Mouse (Mus musculus) stomach, embryonic 16.5 days (tissue): ENCODE data around the gene Tjp2. TPM values are rescaled to one million over a fixed set of nuclear protein-coding genes. Genes with fewer than 3 reads are reported as not detected.
A peak's percentile ranks its signal among the peaks of the same experiment; 100 is the strongest.

Source experiments
- ATAC-seq: fragments of 200-750 bp; cut with Nextera tagmentation; 2 replicates; pipeline ENCODE4 v1.8.0; 2017; ENCODE audit warnings: moderate number of reproducible peaks, moderate TSS enrichment; ENCODE audit not compliant: insufficient read depth, low FRiP score
- H3K27ac ChIP-seq: fragments of 300-500 bp; sonication (generic); 2 replicates; pipeline ENCODE4 v1.5.1; 2014; ENCODE audit warnings: low read length
- H3K27me3 ChIP-seq: fragments of 300-500 bp; sonication (generic); 2 replicates; pipeline ENCODE4 v1.6.1; 2014; ENCODE audit warnings: low read length, control low read depth, mixed read lengths; ENCODE audit not compliant: control insufficient read depth, insufficient read depth
- H3K36me3 ChIP-seq: fragments of 300-500 bp; sonication (generic); 2 replicates; pipeline ENCODE4 v1.6.1; 2014; ENCODE audit warnings: low read length; ENCODE audit not compliant: control insufficient read depth, insufficient read depth
- H3K4me1 ChIP-seq: fragments of 300-500 bp; sonication (generic); 2 replicates; pipeline ENCODE4 v1.6.1; 2014; ENCODE audit warnings: low read length, control low read depth, mixed read lengths; ENCODE audit not compliant: control insufficient read depth, insufficient read depth
- H3K4me2 ChIP-seq: fragments of 300-500 bp; sonication (generic); 2 replicates; pipeline ENCODE4 v1.6.1; 2014; ENCODE audit warnings: low read depth, low read length, mixed read lengths
- H3K4me3 ChIP-seq: fragments of 300-500 bp; sonication (generic); replicated peaks from 2 replicates; pipeline ENCODE4 v1.5.1; 2014; ENCODE audit warnings: mild to moderate bottlenecking, low read length
- H3K9ac ChIP-seq: fragments of 300-500 bp; sonication (generic); 2 replicates; pipeline ENCODE4 v1.6.1; 2014; ENCODE audit warnings: low read length
- H3K9me3 ChIP-seq: fragments of 300-500 bp; sonication (generic); replicated peaks from 2 replicates; pipeline ENCODE4 v1.6.1; 2016; ENCODE audit warnings: low read length, control low read depth; ENCODE audit not compliant: control insufficient read depth
- WGBS: fragments of 180-500 bp; shearing (Covaris S2); extraction: QIAGEN DNeasy Blood & Tissue Kit; methylation state at CpG from one replicate; pipeline ENCODE4 v1.1.7; 2014; 5-methylcytosine and 5-hydroxymethylcytosine counted together
- polyA plus RNA-seq: library from polyadenylated mRNA; unstranded; fragments of >200 nt; fragmentation: Nextera tagmentation; extraction: Ambion mirVana; gene quantifications from 2 replicates; pipeline ENCODE4 v1.2.1, GENCODE M21; 2015

The Tjp2 gene
- polyA plus RNA-seq, 1 experiment from 2014 or later, result 30.4 TPM

GRCm38 (mm10) chr19:24137392-24137791 is 87.4 kb downstream of the Tjp2 start:
- Histone ChIP-seq H3K4me2 (no peak overlapping the region), H3K27me3 (no peaks in the 10 kb centered on the region), H3K36me3 (0 out of 2 replicates have a peak, but pooled peaks cover 4% of the 10 kb centered on the region), H3K9me3 (no peaks in the 10 kb centered on the region), H3K4me3 (no peak overlapping the region), H3K9ac (no peak overlapping the region), H3K4me1 (no peaks in the 10 kb centered on the region), H3K27ac (no peak overlapping the region)
- no peak for ATAC-seq
- WGBS, result 86% methylated on average over 4 of the region's 4 CpGs

- no peak for ATAC-seq
- no peak overlapping the region for H3K27ac ChIP-seq
These were observed 89.8 kb downstream of the Tjp2 start for GRCm38 (mm10) chr19:24134991-24135390.

DNA sequence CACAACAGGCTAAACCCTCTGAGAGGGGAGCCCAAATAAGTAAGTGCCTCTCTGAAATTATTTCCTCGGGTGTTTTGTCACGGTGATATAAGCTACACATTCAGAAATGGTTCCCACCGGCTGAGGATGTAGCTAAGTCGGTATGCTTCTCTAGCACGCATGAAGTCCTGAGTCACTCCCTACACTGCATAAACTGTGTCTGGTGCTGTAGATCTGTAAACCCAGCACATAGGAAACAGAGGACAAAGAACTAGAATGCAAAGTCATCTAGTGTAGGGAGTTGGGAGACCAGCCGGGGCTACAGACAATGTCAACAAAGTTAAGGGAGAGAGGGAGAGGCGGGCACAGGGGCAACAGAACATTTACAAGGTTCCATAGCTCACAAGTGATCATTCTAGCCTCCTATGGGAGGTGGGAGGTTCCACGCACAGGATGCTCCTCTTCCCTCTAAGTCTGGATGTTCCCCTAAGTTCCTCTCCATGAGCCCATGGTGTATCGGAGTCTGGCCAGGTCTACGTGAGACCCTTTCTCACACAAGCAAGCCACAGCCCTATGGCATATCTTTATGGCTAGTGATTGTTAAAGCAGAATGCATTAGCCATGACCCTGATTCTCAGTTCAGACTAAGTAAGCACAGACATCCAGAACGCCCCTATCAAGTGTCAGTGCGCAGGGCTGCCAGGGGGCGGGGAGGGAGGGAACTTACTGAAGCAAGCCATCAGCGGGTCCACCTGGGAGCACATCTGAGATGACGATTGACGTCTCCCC is 90.5 kb downstream of the Tjp2 start:
- no peak for ATAC-seq
- Histone ChIP-seq H3K4me2 (peak overlapping the region; percentile 52), H3K4me3 (peak overlapping the region; percentile 28), H3K27ac (no peak overlapping the region), H3K36me3 (peaks cover 26% of the 10 kb centered on the region), H3K9me3 (0 out of 2 replicates have a peak, but pooled peaks cover 3% of the 10 kb centered on the region), H3K4me1 (no peaks in the 10 kb centered on the region), H3K27me3 (no peaks in the 10 kb centered on the region), H3K9ac (no peak overlapping the region)
- WGBS, result 60% methylated on average over 16 of the region's 16 CpGs

More at GRCm38 (mm10) chr19:24134991-24135390, 89.8 kb downstream of the Tjp2 start:
- H3K27me3 ChIP-seq, result no peaks in the 10 kb centered on the region
- peak overlapping the region; percentile 52 for H3K4me2 ChIP-seq
- peak overlapping the region; percentile 28 for H3K4me3 ChIP-seq
- 25% methylated on average over 10 of the region's 10 CpGs for WGBS
- no peaks in the 10 kb centered on the region for H3K4me1 ChIP-seq
- H3K36me3 ChIP-seq, result peaks cover 22% of the 10 kb centered on the region
- H3K9ac ChIP-seq, result no peak overlapping the region
- H3K9me3 ChIP-seq, result 0 out of 2 replicates have a peak, but pooled peaks cover 3% of the 10 kb centered on the region

- peak overlapping the region; percentile 25 for H3K27ac ChIP-seq
- H3K4me1 ChIP-seq, result 0 out of 2 replicates have a peak, but pooled peaks cover 6% of the 10 kb centered on the region
- peak; percentile 53; the same call in 1 of the 2 replicates for ATAC-seq
- H3K9me3 ChIP-seq, result no peaks in the 10 kb centered on the region
- no peak overlapping the region for H3K9ac ChIP-seq
- 77% methylated on average over 8 of the region's 8 CpGs for WGBS
- H3K4me3 ChIP-seq, result no peak overlapping the region
- no peaks in the 10 kb centered on the region for H3K27me3 ChIP-seq
- H3K4me2 ChIP-seq, result no peak overlapping the region
- 0 out of 2 replicates have a peak, but pooled peaks cover 5% of the 10 kb centered on the region for H3K36me3 ChIP-seq
These were observed 101.1 kb downstream of the Tjp2 start for GRCm38 (mm10) chr19:24123534-24124290.

DNA sequence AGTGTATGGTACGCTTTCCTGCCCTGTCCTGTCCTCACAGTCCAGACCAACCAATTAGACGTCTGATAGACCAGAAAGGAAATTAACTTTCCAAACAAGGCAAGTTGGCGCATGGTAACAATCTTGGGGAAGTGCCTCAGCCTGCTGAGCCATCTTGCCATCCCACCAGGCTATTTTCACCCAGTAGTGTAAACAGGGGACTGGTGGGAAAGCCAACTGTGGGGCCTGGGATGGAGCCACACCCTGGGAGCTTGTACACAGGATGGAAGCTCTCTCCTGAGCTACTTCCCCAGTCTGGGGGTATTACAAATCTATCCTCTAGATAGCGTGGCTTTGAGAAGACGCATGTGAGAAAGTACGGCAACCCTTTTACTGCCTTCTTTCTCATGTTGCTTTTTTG is 101.7 kb downstream of the Tjp2 start:
- no peaks in the 10 kb centered on the region for H3K27me3 ChIP-seq
- ATAC-seq, result no peak
- H3K4me2 ChIP-seq, result no peak overlapping the region
- no peak overlapping the region for H3K4me3 ChIP-seq
- H3K9me3 ChIP-seq, result no peaks in the 10 kb centered on the region
- H3K36me3 ChIP-seq, result no peaks in the 10 kb centered on the region
- no peak overlapping the region for H3K9ac ChIP-seq
- 0 out of 2 replicates have a peak overlapping the region, but pooled peaks have one; percentile 14 for H3K27ac ChIP-seq
- 0 out of 2 replicates have a peak, but pooled peaks cover 6% of the 10 kb centered on the region for H3K4me1 ChIP-seq
- WGBS, result 86% methylated on average over 6 of the region's 6 CpGs

- Histone ChIP-seq H3K36me3 (no peaks in the 10 kb centered on the region), H3K27me3 (no peaks in the 10 kb centered on the region), H3K4me3 (no peak overlapping the region), H3K4me1 (0 out of 2 replicates have a peak, but pooled peaks cover 6% of the 10 kb centered on the region), H3K27ac (no peak overlapping the region), H3K4me2 (no peak overlapping the region), H3K9ac (no peak overlapping the region), H3K9me3 (no peaks in the 10 kb centered on the region)
- ATAC-seq, result no peak
- WGBS, result 81% methylated on average over 9 of the region's 9 CpGs
These were observed 102.2 kb downstream of the Tjp2 start for GRCm38 (mm10) chr19:24122647-24123046.

DNA sequence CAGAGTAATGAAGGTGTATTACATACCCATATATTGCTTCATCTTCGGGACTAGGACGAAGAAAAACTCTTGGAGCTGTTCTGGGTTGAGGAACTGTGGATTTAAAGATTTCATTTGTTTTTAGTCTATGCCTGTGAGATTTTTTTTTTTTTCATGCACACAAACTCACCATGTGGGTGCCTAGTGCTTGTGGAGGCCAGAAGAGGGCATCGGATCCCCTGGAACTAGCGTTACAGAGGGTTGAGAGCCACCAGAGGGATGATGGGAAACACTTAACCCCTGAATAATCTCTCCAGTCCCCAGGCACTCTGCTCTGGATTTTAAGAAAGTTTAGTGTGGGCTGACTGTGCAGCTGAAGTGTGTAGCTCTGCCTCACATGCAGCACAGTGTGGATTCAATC is 104.0 kb downstream of the Tjp2 start:
- 0 out of 2 replicates have a peak, but pooled peaks cover 2% of the 10 kb centered on the region for H3K36me3 ChIP-seq
- 75% methylated on average over 4 of the region's 4 CpGs for WGBS
- ATAC-seq, result no peak

GRCm38 (mm10) chr19:24118775-24119174 is 106.1 kb downstream of the Tjp2 start:
- WGBS, result 58% methylated on average over 9 of the region's 9 CpGs
- Histone ChIP-seq H3K27ac (no peak overlapping the region), H3K9me3 (no peaks in the 10 kb centered on the region), H3K36me3 (0 out of 2 replicates have a peak, but pooled peaks cover 3% of the 10 kb centered on the region), H3K9ac (no peak overlapping the region), H3K27me3 (no peaks in the 10 kb centered on the region), H3K4me2 (no peak overlapping the region), H3K4me3 (no peak overlapping the region), H3K4me1 (no peaks in the 10 kb centered on the region)
- no peak for ATAC-seq

More for the DNA sequence above, 104.0 kb downstream of the Tjp2 start:
- H3K9me3 ChIP-seq, result no peaks in the 10 kb centered on the region
- H3K4me2 ChIP-seq, result no peak overlapping the region
- H3K9ac ChIP-seq, result no peak overlapping the region
- H3K4me1 ChIP-seq, result 0 out of 2 replicates have a peak, but pooled peaks cover 6% of the 10 kb centered on the region
- H3K27ac ChIP-seq, result no peak overlapping the region
- H3K4me3 ChIP-seq, result no peak overlapping the region
- H3K27me3 ChIP-seq, result no peaks in the 10 kb centered on the region

DNA sequence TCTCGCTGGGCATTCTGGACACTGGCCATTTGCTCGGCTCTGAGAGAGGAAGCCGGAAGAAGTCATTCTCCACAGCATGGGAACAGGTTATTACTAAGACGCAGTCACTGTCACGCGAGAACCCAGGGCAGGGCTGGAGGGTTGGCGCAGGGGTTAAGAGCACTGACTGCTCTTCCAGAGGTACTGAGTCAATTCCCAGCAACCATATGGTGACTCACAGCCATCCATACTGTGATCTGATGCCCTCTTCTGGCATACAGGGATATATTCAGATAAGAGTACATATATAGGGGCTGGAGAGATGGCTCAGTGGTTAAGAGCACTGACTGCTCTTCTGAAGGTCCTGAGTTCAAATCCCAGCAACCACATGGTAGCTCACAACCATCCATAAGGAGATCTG is 113.2 kb downstream of the Tjp2 start:
- Histone ChIP-seq H3K27ac (no peak overlapping the region), H3K36me3 (peaks cover 42% of the 10 kb centered on the region), H3K9me3 (0 out of 2 replicates have a peak, but pooled peaks cover 5% of the 10 kb centered on the region), H3K4me3 (no peak overlapping the region), H3K9ac (no peak overlapping the region), H3K27me3 (no peaks in the 10 kb centered on the region), H3K4me2 (no peak overlapping the region), H3K4me1 (no peaks in the 10 kb centered on the region)
- 96% methylated on average over 7 of the region's 7 CpGs for WGBS
- no peak for ATAC-seq
